Mouse (Mus musculus) cerebellum, adult 2 months (tissue): ENCODE results near the gene Rps6ka3.

Experiments
- CTCF ChIP-seq: fragments of 200-500 bp; IDR thresholded peaks from 2 replicates; pipeline ENCODE4 v1.5.1; 2011; ENCODE audit warnings: low read depth, mild to moderate bottlenecking, control low read depth, low read length, moderate library complexity, borderline replicate concordance; ENCODE audit not compliant: insufficient read depth
- POLR2A ChIP-seq: fragments of 200-500 bp; IDR thresholded peaks from 2 replicates; pipeline ENCODE4 v1.6.1; 2011; ENCODE audit warnings: low read length, control low read depth, borderline replicate concordance; ENCODE audit not compliant: insufficient read depth

- TF ChIP-seq CTCF (no peak), POLR2A (no peak)
These were observed 85.8 kb downstream of the Rps6ka3 start for GRCm38 (mm10) chrX:159295879-159296278.
